Mouse (Mus musculus): ENCODE data around the gene Ugp2.

Gene Ugp2

DNA sequence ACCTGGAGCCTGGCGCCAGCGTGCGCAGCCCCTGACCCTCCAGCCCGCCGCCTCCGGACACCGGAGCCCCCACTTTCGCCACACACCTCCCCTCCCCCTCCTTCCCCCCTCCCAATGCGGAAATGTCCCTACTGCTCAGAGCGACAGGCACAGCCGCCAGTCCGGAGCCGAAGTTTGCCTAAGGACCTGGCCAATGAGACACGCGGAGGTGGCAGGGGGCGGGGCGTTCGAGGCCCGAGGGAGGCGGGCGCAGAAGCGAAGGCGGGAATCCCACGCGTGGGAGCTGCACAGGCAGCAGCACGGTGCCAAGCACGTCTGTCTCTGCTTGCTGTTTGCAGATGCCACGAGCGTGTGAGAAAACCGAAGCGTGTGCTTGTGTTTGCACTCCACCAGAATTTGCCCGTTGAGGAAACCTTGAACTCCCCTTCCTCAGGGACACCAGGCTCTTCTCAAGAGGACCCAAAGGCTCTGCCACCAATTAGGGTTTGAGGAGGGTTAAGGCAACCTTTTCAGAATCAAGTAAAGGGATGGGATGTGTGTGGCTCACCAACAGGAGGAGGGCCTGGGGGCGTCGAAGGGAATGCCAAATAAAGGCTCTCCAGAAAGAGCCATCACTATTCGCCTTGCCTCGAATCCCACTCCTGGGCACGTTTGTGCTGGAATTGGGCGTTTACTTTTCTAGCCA, at the start of gene Ugp2:
Ugp2 (minus strand) TSS at position 80 of the 685 bp plus-strand sequence.
- DNase-seq (ENCODE audit: low spot score in 2 of 2): peak; percentile 99

- DNase-seq (ENCODE audit: low spot score in 2 of 2): no peak
Measured at GRCm38 (mm10) chr11:21414911-21415381, 43.9 kb upstream of the Ugp2 start.

GRCm38 (mm10) chr11:21406668-21407067, 35.7 kb upstream of the Ugp2 start:
- no peak for DNase-seq (ENCODE audit: low spot score in 2 of 2)

DNA sequence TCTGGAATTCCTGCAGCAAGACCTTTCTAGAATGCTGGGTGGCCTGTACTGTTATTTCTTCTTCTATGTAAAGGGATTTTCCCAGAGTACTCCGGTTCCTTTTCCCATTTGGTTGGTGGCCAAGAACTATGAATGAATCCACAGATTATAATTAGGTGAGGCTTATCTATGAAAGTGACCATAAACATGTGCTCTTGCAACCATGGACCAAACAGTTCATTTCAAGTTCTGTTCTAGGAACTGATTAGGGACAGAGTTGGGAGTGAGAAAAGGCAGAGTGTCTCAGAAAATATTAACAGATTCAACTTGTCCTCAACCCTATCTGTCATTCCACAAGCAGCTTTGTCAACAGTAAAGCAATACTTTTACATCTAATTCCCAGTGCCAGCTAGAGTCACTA, 35.1 kb upstream of the Ugp2 start:
- no peak for DNase-seq (ENCODE audit: low spot score in 2 of 2)

DNA sequence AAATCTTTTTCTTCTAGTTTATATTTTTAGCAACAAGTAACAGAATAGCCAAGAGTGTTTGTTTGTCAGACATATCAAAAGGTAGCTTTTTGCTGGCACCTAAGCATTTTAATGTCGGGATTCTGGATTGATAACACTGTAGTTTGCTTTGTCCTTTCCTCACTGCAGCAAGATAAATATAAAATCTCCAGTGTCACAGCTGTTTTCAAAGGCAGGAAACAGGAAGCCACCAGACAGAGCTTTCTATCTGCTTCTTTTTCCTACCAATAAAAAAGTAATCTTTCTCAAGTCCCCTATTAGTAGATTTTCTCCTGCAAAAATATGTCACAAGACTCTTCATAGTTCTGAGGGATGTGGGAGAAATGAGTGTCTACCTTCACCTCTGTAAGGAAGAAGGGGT, 32.9 kb upstream of the Ugp2 start:
- no peak for DNase-seq (ENCODE audit: low spot score in 2 of 2)

GRCm38 (mm10) chr11:21402481-21403254, 31.7 kb upstream of the Ugp2 start:
- no peak for DNase-seq (ENCODE audit: low spot score in 2 of 2)

DNA sequence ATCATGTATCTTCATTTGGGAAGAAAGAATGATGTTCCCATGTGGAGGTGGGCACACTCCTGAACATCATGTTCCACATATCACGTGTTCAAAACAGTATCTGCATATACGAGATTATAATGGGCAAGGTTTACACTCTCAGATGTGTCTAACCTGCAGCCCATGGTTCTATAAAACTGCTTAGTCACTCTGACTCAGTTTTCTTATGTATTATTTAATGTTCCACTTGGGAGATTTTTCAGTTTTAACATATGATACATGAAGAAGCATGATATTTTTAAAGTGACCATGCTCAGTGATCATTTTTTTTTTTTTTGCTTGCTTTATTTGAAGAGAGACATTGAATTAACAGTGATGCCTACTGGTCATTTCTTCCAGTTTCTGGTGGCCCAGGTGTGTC, 30.2 kb upstream of the Ugp2 start:
- DNase-seq (ENCODE audit: low spot score in 2 of 2): no peak

GRCm38 (mm10) chr11:21399186-21399681, 28.2 kb upstream of the Ugp2 start:
- no peak for DNase-seq (ENCODE audit: low spot score in 2 of 2)

- no peak for DNase-seq (ENCODE audit: low spot score in 2 of 2)
Measured at GRCm38 (mm10) chr11:21398464-21398863, 27.5 kb upstream of the Ugp2 start.

DNA sequence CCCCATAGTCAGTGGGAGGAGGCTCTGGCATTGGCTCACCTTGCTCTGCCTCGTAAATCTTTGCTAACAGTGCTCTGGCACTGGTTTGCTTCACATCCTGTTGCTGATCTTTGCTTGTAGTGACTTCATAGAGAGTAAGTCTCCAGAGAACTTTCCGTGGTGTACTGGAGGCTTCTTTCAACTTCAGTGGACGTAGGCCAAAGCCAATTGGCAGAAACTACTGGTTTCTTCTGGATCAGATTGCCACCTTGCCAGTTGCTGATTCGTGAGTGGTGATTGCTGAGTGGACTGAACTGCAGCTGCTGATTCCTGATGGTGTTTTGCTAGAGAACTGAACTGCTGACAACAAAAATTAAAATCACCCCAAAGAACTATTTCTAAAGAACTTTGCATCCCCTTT, 15.8 kb upstream of the Ugp2 start:
- DNase-seq (ENCODE audit: low spot score in 2 of 2): no peak

DNA sequence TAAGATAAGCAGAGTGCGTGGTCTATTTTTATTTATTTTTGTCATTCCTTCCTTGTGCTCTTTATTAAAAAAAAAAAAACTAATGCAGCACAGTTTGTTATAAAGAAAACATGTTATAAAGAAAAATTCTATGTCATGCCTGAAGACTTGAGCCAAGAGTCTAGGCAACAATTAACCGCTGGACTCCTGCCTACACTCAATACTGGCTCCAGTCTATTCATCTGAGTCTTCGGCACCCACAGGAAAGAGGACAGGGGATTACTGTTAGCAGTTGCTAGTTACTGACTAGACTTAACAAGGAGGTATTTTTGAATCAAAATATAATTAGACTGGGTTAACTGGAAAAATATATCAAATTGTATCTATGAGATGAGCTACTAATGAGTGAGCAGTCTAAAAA, 3.1 kb upstream of the Ugp2 start:
- DNase-seq (ENCODE audit: low spot score in 2 of 2): no peak

- DNase-seq (ENCODE audit: low spot score in 2 of 2): peak; percentile 52 to 53
Measured at GRCm38 (mm10) chr11:21370399-21371121, 441 bp downstream of the Ugp2 start.

DNA sequence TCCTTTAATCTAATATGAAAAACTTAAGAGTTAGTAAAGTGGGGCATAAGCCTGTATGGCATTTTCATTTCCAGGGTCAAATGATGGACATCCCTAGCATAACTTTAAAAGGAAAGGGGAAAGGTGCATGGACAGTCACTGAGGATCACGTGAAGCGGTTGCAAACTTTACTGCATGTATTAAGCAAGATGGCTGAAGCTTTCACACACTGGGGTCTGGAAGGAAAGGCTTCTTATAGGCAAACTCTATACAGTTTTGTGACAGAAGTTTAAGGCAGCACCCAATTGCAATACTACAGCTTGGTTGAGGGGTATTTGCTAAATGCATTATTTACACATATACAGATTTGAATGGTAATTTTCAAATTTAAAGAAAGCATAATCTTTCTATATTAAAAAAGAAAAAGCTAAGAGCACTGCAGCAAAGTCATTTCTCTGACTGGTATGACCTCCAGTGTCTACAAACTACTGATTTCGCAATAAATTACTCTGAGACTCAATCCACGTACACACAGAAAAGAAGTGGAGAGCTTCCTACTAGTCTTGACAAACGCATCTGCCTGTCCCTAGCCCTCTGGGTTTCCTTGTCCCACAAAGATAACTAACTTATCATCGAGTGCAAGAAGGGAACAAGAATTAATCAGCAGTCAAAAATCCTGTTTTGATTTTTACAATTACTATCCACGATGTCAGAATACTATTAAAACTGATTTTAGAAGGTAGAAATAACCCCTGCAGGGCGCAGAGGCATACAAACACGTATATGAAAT, 1.6 kb downstream of the Ugp2 start:
- no peak for DNase-seq (ENCODE audit: low spot score in 2 of 2)

DNA sequence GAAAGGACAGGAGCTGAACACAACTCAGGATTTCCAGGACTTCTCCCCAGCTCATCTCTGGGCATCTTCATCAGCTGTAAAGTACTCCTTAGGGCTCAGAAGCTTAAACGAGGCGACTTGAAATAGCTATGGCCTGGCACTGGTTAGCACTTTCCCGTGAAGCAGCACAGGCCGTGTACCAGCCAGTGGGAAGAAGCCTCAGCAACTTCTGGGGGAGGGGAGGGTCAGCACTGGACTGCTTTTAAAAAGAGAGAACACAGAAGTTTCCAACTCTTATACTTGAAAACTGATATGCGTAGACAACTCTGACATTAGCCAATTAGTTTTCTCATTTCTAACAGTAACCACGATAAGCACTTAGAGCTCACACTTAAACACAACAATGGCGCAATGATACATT, 2.5 kb downstream of the Ugp2 start:
- no peak for DNase-seq (ENCODE audit: low spot score in 2 of 2)

DNA sequence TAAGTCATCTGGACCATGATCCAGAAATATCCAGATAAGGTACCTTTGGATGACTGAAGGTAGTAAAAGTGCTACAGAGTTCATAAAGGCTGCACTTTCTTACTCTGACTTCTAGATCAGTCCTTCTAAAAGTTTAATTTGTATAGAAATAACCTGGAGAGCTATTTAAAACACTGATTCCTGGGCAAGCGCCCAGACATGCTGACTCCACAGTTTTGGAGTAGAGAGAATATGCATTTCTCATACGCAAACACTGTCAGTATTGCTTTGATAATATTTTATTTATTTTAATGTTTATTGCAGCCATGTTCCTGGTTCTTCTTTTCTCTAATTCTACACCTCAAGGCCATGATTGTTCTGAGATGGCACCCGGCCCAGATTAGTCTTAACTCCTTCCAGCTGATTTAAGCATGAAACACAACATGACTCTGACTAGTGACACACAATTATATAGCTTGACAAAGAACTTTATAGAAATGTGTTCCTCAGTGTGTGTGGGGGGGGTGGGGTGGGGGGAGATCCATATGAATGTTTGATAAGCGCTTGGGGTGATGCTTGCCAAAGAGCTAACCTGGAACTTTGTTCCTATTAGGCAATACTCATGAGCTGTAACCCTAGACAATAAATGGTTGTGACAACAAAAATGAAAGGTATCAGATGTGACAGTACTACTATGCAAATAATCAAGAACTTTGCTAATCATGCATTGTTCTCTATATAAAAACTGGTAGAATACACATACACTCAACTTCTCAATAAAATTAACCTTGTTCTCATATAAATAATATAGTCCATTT, 7.7 kb downstream of the Ugp2 start:
- no peak for DNase-seq (ENCODE audit: low spot score in 2 of 2)

DNA sequence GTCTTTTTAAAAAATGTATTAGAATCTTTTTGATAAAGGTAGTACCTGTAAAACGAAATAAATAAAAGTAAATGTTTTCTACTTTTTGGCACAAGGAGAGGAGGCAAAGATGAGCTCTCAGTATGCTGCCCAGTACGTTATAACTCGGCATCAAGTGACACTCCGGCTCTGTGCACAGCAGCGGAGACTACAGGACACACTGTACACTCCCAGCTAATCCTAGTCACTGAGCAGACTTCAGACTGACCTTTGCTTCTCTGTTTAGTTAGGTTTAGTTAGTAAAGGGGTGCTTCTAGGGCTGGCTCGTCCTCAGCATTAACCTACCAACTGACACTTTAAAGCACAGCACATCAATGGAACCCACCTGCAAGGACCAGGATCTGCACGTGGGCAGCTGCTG, 19.7 kb downstream of the Ugp2 start:
- DNase-seq (ENCODE audit: low spot score in 2 of 2): no peak

GRCm38 (mm10) chr11:21348890-21349289, 22.1 kb downstream of the Ugp2 start:
- DNase-seq (ENCODE audit: low spot score in 2 of 2): no peak

DNA sequence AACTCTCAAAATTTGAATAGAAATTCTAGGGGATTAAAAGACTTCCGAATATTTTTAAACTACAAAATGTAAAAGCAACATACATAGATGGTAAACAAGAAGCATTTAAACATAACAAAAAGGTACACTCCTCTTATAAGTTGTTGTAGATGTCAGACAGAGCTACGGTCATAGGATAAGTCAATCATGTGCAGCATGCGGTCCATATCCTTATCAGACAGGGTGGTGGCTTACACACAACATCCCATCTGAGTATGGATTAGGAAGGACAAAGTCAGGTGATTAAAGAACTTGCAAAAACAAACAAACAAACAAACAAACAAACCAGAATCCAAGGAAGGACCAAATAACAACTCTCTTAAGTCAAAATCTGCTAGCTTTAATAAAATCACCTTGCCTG, 25.0 kb downstream of the Ugp2 start:
- DNase-seq (ENCODE audit: low spot score in 2 of 2): no peak

- DNase-seq (ENCODE audit: low spot score in 2 of 2): no peak
Measured at GRCm38 (mm10) chr11:21343490-21343889, 27.5 kb downstream of the Ugp2 start.

GRCm38 (mm10) chr11:21339088-21339487, 31.9 kb downstream of the Ugp2 start:
- no peak for DNase-seq (ENCODE audit: low spot score in 2 of 2)

GRCm38 (mm10) chr11:21337855-21338254, 33.1 kb downstream of the Ugp2 start:
- no peak for DNase-seq (ENCODE audit: low spot score in 2 of 2)

All from right cerebral cortex, adult 2 months (tissue).